Mouse (Mus musculus) stomach, postnatal 0 days (tissue): Measurements from ENCODE around the gene Olfr420.

Experiments
- CTCF ChIP-seq: IDR thresholded peaks from 2 replicates; pipeline ENCODE4 v1.5.1; 2016; ENCODE audit warnings: antibody characterized with exemption, low read depth, mild to moderate bottlenecking, moderate library complexity
- EP300 ChIP-seq: optimal IDR thresholded peaks from 2 replicates; pipeline ENCODE3; 2016; ENCODE audit warnings: antibody characterized with exemption

GRCm38 (mm10) chr1:174131999-174132398 is 23.4 kb upstream of the Olfr420 start:
- TF ChIP-seq EP300 (no peak), CTCF (no peak)
